Mouse (Mus musculus): ENCODE results near the gene Tbcd.

The Tbcd gene

DNA sequence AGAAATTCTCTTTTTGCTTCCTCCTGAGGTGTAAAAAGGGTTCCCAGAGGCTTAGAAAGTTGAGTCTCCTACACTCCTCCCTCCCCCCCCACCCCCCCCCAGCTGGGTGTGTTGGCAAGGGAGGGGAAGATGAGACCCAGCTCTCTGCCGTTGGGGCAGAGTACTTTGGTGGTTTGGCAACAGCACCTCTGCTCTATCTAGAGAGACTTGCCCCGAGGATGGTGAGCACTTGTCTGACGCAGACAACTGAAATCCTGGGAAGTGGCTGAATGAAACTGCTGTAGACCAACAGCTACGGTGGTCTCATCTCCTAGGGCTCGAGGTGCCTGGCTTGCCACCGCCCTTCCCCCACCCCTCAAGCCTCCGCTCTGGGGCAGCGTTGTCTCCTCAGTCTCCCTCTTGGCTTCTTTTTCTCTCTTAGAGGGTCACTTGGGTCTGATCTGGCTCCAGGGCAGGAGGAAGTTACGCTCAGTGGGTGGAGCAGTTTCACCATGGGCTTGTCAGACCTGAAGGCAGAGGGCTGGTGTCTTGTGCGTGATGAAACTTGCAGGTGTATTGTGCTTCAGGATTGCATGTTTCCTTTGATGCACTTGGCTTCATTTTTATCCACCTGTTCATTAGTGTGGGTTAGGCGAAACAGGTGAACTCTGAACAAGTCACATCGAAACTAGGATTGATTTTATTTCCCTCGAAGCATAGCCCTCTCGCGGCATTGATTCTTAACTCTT lies 27.9 kb downstream of the Tbcd start:
- no peak for DNase-seq

- no peak for DNase-seq
These were observed 29.4 kb downstream of the Tbcd start for GRCm38 (mm10) chr11:121481129-121481528.

GRCm38 (mm10) chr11:121485882-121486281 lies 34.1 kb downstream of the Tbcd start:
- no peak for DNase-seq

- no peak for DNase-seq
These were observed 38.9 kb downstream of the Tbcd start for GRCm38 (mm10) chr11:121490651-121491050.

DNA sequence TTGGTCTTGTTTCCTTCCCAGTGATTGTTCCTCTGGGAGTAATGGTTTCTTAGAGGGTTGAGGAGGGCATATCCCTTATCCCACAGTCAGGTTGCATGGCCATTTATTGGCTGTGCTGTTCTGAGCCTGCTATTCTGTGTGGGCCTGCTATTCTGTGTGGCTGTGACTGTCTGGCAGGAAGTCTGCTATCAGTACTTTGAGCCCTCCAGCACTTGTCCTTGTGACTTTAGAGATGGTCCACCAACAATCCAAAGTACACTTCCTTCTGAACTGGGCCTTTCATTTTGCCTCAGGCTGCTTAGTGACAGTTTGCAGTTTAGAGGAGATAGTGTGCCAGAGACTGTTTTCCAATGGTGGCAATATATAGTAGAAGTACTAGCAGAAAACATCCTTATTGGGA lies 48.8 kb downstream of the Tbcd start:
- no peak for DNase-seq

GRCm38 (mm10) chr11:121501525-121501924 lies 49.8 kb downstream of the Tbcd start:
- DNase-seq: no peak

- no peak for DNase-seq
These were observed 50.5 kb downstream of the Tbcd start for GRCm38 (mm10) chr11:121502000-121502860.

- DNase-seq: no peak
These were observed 56.7 kb downstream of the Tbcd start for GRCm38 (mm10) chr11:121508478-121508877.

DNA sequence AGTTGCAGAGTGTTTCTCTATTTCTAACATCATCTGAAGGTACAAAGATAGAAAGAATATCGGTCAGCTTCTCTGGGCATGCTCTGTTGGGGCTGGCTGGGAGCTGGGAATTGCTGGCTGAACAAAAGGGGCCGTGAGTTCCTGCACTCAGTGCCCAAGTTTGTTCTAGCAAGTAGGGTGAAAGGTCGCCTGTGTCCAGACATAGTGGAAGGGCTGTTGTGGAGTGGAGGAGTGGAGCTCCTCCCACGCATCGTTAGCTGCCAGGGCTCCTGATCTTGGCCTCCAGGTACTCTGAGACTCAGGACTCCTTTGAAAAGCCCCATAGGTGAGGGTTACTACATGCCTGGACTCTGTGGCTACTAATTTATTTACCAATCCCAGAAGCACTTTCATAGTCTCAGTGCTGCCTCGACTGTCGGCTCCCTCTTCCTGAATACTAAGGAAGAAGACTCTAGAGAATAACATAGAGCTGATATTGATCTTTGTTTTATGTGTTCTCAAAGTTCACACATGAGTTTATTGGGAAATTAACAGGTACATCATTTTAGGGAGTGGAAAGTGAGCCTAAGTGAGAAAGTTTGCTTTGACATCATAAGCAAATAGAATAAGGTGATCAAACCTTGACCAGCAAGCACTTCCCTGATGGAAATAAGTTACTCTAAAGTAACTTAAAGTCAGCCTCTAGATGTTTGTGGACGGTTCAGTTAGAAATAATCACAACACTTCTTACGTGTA lies 58.9 kb downstream of the Tbcd start:
- no peak for DNase-seq

DNA sequence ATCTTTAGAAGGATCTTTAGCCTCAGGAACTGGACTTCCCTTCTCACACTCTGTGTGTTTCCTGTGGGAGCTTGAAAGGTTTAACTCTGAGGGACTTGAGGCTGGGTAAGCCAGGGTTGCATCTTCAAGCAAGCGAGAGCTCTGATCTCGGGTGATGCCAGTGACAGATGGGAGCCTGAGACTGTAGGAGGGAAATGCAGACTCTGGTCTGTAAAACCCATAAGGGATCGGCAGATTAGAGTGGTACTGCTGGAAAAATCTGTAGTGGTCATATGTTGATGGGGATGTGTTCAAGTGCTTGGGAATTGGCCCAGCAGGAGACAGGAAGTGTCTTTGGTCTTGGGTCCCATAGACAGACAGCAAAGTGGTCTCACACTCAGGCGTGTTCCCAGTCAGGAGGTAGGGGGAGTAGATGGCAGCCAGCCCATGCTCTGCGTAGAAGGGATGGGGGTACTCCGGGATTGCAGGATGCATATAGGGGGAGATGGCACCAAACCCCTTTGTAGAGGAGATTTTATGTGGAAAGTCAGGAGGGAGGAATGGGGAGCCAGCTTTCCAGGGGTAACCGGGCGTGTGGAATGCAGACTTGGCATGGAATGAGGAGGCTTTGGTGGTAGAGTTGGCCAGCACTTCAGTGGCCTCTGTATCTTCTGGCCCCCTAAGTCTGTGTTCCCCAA lies 61.3 kb downstream of the Tbcd start:
- DNase-seq: peak; percentile 18

GRCm38 (mm10) chr11:121515996-121516395 lies 64.2 kb downstream of the Tbcd start:
- DNase-seq: no peak

DNA sequence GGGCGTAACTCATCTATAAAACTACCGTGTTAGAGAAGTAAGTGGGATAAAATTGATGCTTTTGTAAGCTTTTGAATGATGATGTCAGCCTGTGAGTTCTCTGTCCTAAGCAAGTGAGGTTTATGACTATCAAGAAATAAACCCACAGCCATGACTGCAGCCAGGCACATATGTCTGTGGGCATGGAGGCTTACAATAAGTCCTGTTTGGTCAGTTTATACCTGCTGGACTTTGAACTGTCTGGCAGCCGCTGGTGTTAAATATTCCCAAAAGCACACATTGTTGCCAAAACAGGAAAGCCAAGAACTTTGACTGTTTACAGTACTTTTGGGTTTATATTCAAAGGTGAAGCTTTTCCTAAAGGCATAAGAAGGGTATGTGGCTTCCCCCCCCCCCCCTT lies 65.2 kb downstream of the Tbcd start:
- DNase-seq: no peak

GRCm38 (mm10) chr11:121517687-121518465 lies 66.1 kb downstream of the Tbcd start:
- no peak for DNase-seq

GRCm38 (mm10) chr11:121519131-121519530 lies 67.4 kb downstream of the Tbcd start, which contains the start of gene Zfp750:
Gene Zfp750, minus strand, starts transcription at chr11:121519333.
- no peak for DNase-seq

DNA sequence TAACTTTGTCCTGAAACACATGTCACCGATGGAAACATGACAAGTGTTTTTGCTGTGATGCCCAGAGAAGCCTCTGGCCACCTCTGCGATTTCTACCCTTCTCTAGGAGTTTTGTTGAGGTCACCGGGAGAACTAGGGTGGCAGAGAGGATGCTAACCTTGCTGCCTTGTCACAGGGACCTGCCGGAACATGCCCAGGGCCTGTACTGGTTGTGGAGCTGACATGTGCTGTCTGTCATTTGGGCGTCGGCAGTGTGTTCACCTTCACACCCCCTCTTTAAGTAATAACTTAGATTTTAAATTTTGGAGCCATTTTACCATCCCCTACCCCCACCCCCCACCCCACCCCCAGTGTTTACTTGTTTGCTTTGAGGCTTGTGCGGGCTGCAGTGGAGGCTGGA lies 68.0 kb downstream of the Tbcd start:
- DNase-seq: no peak

- no peak for DNase-seq
These were observed 69.0 kb downstream of the Tbcd start for GRCm38 (mm10) chr11:121520761-121521160.

DNA sequence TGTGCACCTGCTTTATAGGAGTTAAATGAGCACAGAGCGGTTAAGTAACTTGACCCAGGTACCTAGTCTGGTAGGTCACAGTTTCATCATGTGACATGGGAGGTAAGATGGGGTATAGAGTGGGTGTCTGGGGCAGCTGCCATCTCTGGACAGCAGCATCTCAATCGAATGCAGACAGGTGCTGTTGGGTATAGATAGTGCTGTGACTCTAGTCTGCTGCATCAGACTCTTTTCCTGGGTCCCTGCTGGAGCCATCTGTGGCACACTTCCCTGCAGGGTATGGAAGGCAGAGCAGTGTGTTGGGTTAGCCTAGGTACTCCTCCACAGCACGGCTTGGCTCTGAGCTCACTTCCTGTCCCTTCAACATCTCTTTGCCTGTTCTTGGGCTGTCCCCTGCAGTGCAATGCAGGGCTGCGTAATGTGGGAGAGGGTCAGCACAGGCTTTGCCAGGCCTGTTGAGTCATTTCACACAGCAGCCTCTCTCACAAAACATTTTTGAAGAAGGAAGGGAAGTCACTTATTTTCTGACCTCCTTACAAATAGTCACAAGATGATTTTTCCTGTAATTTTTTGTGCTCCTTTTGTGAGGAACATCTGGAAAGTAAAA lies 70.5 kb downstream of the Tbcd start:
- DNase-seq: no peak

- no peak for DNase-seq
These were observed 72.4 kb downstream of the Tbcd start for GRCm38 (mm10) chr11:121524191-121524590.

DNA sequence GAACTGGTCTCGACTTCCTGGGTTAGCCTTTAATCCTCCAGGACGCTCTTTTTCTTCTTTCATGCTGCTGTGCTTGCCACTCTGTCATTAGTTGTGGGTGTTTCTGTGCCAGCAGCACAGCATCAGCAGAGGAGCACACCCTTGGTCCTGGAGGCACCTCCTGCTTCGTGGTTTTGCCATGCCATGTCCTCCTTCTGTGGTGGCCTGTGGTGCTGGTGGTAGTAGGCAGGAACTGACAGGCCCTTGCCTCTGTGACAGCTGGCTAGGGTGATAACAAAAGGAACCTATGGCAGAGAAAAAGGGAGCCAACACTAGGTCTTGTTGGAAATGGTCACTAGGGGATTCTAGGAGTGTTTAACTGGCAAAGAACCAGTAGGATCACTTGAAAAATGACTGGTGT lies 78.0 kb downstream of the Tbcd start:
- no peak for DNase-seq

DNA sequence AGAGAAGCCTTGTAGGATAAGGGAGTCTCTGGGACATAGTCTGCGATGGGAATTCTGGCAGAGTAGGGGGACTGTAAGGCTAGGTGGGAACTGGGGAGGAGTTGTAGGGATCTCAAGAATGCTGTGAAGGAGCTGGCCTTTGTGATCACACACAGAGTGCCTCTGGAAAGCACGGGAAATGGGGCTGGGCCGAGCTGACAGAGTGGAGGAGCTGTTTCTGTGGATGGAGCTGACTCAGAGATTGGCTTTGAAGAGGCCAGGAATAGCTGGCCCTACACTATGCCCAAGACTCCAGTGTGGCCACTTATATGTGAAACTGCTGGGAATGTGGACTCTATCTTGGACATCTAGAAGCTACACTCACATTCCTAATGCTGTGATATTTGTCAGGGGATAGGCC lies 84.8 kb downstream of the Tbcd start:
- no peak for DNase-seq

DNA sequence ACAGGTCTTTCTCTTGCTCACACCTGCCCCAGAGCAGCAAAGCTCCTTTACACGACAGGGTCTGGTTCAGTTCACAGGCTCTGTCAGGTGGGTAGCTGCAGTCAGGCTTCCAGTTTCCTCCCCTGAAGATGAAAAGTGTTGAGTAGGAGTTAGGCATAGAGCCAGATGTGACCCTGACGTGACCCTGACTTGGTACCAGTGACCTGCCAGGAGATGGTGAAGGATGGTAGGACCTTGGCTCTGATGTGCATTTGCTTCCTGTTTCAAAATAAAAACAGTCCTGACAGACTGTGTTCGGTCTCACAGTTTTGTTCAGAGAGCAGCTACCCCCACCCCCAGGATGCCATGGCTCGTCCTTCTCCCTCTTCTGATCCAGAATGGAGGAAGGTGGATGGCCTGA lies 90.7 kb downstream of the Tbcd start:
- no peak for DNase-seq

Data from right cerebral cortex, postnatal 25 days (tissue).